Mouse (Mus musculus): ENCODE data around the gene Ssc5d.
A peak's percentile ranks its signal among the peaks of the same experiment; 100 is the strongest.
"Not testable (repeated sequence)": the region's sequence is repeated elsewhere in the genome, so short reads cannot be mapped to it uniquely, and the experiment has no call there.

Gene Ssc5d

GRCm38 (mm10) chr7:4925441-4926381, at the start of gene Ssc5d:
Ssc5d (plus strand) TSS chr7:4925785.
- DNase-seq = no peak

- peak; percentile 75 for DNase-seq
Observed at GRCm38 (mm10) chr7:4876753-4877221, 48.8 kb upstream of the Ssc5d start, which contains the start of gene Isoc2a. Isoc2a (plus strand) TSS chr7:4877153.

GRCm38 (mm10) chr7:4877226-4877625, 48.4 kb upstream of the Ssc5d start:
- DNase-seq = no peak

- no peak for DNase-seq
Observed at GRCm38 (mm10) chr7:4878186-4878585, 47.4 kb upstream of the Ssc5d start.

GRCm38 (mm10) chr7:4879036-4879435, 46.5 kb upstream of the Ssc5d start:
- not testable (repeated sequence) for DNase-seq

GRCm38 (mm10) chr7:4886680-4887079, 38.9 kb upstream of the Ssc5d start:
- DNase-seq = no peak

- no peak for DNase-seq
Observed at GRCm38 (mm10) chr7:4895186-4895585, 30.4 kb upstream of the Ssc5d start.

GRCm38 (mm10) chr7:4898851-4899648, 26.5 kb upstream of the Ssc5d start:
- no peak for DNase-seq

GRCm38 (mm10) chr7:4899649-4900522, 25.7 kb upstream of the Ssc5d start:
- DNase-seq = no peak

- no peak for DNase-seq
Observed at GRCm38 (mm10) chr7:4900523-4900851, 25.1 kb upstream of the Ssc5d start.

- DNase-seq = peak; percentile 58
Observed at GRCm38 (mm10) chr7:4901171-4901570, 24.4 kb upstream of the Ssc5d start.

- DNase-seq = no peak
Observed at GRCm38 (mm10) chr7:4902404-4902803, 23.2 kb upstream of the Ssc5d start.

- no peak for DNase-seq
Observed at GRCm38 (mm10) chr7:4906466-4906950, 19.1 kb upstream of the Ssc5d start, which contains the start of gene Gm36210. Gm36210 (minus strand) TSS chr7:4906516.

- DNase-seq = peak; percentile 80
Observed at GRCm38 (mm10) chr7:4911561-4911960, 14.0 kb upstream of the Ssc5d start.

GRCm38 (mm10) chr7:4912248-4912647, 13.3 kb upstream of the Ssc5d start:
- DNase-seq = no peak

GRCm38 (mm10) chr7:4915007-4915665, 10.4 kb upstream of the Ssc5d start, which contains the start of gene Zfp628:
Zfp628 (plus strand) TSS chr7:4915217.
- peak; percentile 96 for DNase-seq

GRCm38 (mm10) chr7:4915669-4916416, 9.7 kb upstream of the Ssc5d start:
- peak; percentile 38 for DNase-seq

GRCm38 (mm10) chr7:4917494-4917893, 8.1 kb upstream of the Ssc5d start:
- no peak for DNase-seq

- no peak for DNase-seq
Observed at GRCm38 (mm10) chr7:4918681-4919080, 6.9 kb upstream of the Ssc5d start.

- no peak for DNase-seq
Observed at GRCm38 (mm10) chr7:4919096-4919495, 6.5 kb upstream of the Ssc5d start.

- DNase-seq = no peak
Observed at GRCm38 (mm10) chr7:4919971-4920370, 5.6 kb upstream of the Ssc5d start.
